Mouse (Mus musculus): ENCODE measurements at regions not wholly inside any gene's neighbourhood (a gene's known extent, or its start where the extent isn't known, plus 50 kb on each side); places are given as distances from the start of the nearest gene placed in this dataset.

DNA sequence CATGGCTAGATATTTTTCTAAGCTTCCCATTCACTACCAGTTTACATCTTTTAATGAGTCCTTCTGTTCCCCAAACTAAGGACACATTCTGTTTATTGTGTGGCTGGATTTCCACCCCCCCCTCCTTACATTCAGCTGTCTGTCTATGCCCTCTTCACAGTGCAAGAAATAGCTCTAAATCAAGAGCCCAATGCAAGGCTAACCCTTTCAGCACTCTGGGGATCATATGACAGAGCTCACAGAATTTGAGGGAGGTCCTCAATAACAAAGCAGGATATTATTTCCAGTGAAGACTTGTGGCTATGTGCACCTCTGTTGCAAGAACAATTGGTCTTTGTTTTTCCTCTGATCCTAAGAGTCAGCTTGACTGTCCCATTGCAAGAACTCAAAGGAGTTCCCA lies 874.1 kb upstream of the Gje1 start:
- DNase-seq (ENCODE audit: extremely low spot score, low spot score) = peak; percentile 15

DNA sequence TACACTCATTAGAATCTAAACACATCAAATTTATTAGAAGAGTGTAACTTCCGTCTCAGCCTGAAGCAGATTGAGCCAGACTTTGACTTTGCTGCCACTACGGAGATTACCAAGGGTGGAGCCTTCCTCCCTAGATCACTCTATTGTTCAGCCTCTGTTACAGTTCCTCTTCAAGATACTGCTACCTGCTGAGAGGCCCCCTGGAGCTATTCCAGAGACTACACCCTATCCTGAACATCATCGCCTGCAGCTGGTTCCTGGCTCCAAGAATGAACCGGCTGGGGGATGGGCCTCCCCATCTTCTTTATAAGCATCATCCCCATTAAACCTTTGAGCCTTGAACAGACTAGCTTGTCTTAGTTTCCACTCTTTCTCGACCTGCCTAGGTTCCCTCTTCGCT lies 868.1 kb upstream of the Gje1 start:
- no peak for DNase-seq (ENCODE audit: extremely low spot score, low spot score)

DNA sequence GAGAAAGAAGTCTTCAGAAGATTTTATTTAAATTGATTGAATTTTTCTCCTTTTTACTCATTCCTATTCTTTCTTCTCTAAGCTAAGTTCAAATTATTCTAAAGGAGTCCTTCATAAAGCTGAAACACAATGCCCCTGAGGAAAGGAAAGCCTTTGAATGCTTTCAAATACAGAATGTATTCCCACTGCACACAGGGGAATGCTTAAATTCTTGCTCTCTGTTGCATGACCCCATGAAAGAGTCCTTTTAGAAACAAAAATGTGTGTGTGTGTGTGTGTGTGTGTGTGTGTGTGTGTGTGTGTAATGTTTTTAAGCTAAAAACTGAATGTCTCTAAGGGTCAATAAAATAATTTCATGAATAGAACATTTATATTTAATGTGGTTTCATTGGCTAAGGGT lies 846.1 kb upstream of the Gje1 start:
- no peak for DNase-seq (ENCODE audit: extremely low spot score, low spot score)

DNA sequence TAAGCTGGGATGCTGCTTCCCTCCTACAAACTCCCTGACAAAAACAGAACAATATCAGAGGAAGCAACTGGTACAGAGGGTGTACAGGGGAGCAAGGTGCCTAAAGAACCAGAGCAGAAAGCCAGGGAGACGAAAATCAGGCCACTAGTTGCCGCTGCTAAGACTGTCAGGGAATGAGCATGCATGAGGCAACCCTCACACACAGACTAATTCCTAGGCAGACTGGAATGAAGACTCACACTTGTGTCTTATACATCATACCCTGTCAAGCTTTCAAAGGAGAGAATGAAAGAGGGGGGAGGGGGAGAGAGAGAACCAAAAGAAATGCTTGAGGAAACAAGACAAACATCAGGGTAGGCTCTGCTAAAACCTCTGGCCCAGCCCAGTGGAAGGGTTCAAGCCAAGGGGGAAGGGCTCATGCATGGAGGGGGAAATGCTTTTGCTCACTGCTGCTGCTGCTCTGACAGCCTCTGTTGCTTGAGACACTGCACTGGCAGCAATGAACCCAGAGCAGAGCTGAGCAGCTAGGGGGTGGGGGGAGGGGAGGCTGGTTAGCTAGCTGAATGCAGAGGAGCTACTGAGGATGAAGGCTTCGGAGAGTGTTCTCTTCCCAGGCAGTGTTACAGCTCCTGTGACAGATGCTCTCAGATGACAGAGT lies 835.5 kb upstream of the Gje1 start:
- DNase-seq (ENCODE audit: extremely low spot score, low spot score) = peak; percentile 21

DNA sequence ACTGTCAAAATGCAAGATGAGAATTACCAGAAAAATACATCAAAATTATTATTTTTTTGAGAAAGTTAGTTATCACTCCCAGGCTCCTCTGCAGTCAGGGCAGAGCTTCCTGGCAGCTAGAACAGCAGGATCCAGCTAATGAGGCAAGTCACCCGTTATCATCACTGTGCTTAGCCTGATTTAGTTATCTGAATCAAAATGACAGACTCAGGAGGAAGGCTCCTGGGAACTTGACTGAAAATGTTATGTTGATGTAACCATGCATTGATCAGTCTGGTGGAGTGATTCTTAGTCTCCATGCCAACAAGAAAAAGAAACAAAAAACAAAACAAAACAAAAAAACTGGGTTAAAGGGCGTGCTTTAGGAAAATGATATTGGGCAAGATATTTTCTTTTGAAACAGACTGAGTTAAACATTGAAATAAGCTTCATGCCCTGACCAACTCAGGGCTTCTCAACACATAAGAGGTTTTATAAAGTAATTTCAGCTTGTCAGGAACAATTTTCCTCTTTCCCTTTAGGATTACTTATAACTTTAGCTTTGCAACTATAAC lies 823.9 kb upstream of the Gje1 start:
- no peak for DNase-seq (ENCODE audit: extremely low spot score, low spot score)

DNA sequence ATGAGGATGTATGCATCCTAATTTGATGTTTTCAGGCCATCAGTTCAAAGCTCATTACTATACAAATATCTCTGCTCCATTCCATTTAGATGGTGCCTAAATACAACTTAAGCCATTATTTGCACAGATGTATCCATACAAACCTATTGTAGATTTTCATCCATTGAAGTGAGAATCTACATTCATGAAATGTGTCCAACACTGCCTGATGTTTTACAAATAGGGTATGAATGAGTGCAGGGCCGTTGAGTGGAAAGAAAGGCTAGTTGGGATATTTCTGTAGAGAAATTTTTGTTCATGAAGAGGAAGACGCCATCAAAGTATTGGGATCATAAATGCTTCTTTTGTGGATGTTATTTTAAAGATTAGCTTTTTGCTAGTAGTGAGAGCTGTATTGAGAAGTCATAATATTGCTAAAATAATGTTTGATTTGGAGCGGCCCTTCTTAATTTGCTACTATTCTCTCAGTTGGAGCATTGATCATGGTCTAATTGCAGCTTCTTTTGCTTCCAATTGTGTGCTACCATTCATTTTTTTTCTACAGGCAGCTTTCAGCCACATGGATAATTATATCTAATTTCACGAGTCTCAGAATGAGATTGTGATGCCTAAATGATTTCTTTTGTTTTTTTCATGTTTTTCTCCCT lies 822.9 kb upstream of the Gje1 start:
- DNase-seq (ENCODE audit: extremely low spot score, low spot score) = no peak

DNA sequence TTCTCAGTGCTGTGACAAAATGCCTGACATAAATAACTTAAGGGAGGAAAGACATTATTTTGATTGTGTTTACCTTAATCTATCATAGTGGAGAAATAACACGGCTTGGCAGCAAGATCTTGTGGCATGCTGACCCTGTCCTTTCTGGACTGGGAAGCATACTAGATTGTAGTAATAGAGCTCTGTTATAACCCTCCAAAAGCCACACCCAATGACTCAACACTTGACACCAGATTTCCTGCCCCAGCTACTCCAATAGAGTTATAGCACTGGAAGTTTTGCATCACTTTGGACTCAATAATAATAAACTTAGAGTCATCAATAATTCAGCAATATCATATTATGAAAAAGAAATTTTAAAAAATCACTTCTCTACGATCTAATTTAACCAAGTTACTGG lies 818.0 kb upstream of the Gje1 start:
- DNase-seq (ENCODE audit: extremely low spot score, low spot score) = no peak

DNA sequence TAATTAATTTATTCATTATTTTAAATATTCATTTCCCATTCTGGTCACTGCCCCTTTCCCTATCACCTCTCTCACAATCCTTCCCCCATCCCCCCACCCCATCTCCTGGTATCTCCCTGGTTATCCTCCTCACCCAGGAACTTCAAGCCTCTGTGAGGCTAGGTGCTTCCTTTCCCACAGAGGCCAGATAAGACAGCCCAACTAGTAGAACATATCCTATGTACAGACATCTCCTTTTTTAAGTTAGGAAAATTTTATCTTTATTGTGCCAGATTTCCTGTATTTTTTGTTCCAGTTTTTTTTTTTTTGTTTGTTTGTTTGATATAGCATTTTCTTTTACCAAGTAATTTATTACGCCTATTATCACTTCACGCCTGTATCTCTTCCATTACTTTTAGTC lies 769.4 kb upstream of the Gje1 start:
- no peak for DNase-seq (ENCODE audit: extremely low spot score, low spot score)

DNA sequence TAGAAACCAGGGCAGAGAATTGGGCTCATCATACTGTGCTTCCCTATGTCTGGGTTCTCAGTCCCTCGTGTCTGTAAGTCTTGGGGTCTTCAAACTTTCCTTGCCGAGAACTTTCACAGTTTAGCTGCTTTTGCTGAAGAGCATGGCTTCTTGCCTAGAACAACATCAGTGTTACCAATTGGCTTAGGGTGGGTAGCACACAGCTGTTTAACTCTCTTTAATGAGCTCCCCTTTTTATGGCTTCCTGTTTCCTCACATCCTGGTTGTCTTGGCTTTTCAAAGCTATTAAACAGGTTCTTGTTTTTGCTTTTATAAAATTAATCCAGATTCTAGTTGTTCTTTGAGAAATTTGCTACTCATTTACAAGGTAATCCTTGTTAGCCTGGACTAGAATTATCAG lies 725.3 kb upstream of the Gje1 start:
- no peak for DNase-seq (ENCODE audit: extremely low spot score, low spot score)

DNA sequence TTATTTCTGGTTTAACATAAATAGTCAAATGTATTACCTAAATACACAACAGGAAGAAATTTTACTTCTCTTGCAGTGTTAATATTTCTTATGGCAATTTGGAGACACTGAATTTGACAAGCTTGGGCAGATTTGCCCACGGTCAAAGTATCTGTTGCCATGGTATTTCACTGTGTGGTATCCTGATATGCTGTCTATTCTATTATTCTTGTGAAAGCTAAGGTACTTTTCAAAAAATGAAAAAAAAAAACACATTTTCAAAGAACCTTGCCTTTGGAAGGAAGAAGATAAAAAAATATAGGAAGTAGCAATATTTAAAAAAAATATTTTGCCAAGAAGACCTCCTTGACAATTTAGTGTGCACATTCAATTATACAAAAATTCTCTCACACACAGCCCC lies 723.2 kb upstream of the Gje1 start:
- no peak for DNase-seq (ENCODE audit: extremely low spot score, low spot score)

DNA sequence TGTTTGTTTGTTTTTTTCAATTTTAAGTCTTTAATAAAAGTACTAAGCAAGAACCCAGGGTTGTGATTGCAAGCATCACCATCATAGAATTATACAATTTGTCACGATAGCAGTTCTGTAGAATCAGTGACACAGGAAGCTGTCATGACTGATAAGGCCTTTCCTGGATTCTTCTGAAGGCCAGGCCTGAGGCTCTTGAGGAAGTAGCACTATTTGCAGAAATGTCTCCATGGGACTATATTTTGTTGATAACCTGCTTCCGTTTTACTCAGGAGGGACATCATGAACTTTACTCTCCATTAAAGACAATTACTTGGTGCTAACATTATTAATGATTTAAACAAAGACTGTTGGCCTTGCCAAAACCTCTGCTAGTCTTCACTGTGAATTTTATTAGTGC lies 708.7 kb upstream of the Gje1 start:
- DNase-seq (ENCODE audit: extremely low spot score, low spot score) = no peak

DNA sequence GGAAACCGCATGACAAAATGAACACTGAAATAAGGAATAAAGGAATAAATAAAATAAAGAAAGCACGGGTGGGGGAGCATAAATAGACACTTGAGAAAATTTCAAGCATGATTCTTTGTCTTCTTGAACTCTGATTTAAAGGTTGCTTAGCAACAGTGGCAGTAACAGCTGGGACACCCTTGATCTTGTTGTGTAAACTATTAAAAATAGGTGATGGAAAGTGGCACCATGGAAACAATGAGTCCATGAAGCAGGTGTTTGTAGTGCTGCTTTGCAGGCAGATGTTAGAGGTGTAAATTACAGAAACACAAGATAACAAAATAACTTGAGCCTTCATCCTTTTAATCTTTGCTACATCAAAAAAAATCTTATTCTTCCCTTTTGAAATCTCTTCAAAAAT lies 688.2 kb upstream of the Gje1 start:
- no peak for DNase-seq (ENCODE audit: extremely low spot score, low spot score)

DNA sequence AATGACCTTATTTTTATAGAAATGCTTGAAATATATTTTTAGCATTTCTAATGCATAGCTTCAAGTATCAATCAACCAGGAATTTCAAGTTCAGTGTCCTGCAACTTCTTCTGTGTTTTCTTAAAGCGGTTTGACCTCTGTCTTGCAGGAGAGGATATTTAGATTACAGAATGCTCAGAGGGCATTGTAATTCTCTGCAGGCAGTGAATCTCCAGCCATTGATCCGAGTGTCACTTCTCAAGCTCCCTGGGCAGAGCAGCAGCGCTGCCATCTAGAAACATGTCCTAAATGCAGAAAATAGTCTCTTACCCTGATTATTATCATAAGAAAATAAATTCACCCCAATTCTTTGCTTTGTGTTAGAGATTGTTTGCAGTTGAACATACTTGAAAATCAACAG lies 687.7 kb upstream of the Gje1 start:
- DNase-seq (ENCODE audit: extremely low spot score, low spot score) = no peak

DNA sequence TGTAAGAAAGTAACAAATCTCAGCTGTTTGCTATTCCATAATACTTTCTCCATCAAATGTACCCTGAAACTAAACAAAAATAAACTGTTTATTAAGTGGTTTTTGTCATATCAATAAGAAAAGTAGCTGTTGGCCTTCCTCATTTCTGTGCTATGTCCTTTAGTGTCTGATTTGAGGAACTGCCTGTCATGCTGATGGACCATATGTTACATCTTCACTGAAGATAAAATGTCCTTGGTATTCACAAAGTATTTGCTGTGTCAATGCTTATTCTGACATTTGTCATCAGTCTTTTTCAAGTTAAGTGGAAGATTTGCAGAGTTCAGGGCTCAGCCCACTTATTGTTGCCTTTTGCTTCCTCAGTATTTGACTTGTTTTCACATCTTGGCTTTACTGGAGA lies 682.0 kb upstream of the Gje1 start:
- no peak for DNase-seq (ENCODE audit: extremely low spot score, low spot score)

DNA sequence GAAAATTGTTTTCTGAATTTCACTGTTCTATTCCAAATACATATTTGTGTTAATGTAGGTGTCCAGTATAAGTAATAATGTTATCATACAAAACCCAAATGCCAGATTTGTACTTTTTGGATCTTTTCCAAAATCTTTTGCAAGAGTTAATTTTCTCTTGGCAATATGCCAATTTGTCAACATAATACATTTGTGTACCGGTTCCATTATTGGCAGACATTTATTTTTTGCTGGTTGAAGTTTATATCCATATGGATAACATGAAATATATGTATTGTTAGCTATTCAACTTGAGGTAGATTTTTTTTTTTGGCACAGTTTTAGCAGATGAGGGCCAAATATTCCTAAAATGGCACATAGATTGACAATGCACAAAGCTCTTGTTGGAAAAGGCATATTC lies 679.1 kb upstream of the Gje1 start:
- DNase-seq (ENCODE audit: extremely low spot score, low spot score) = no peak

DNA sequence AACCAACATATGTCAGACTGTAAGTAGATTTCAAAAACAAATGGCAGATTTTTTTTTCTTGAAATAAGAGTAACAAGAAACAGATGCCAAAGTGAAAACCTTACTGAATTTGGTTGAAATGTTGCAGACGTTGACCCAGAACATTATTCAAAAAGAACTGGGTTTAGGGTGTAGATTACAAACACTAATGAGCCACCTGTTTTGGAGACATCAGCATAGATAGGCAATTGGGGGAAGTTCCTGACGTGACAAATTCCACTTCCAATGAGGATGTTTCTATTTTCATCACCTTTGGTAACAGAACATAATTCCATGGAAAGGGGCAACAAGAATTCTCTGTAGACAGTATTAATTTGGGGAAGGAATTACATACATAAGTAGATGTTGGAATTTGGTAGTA lies 677.3 kb upstream of the Gje1 start:
- DNase-seq (ENCODE audit: extremely low spot score, low spot score) = no peak

DNA sequence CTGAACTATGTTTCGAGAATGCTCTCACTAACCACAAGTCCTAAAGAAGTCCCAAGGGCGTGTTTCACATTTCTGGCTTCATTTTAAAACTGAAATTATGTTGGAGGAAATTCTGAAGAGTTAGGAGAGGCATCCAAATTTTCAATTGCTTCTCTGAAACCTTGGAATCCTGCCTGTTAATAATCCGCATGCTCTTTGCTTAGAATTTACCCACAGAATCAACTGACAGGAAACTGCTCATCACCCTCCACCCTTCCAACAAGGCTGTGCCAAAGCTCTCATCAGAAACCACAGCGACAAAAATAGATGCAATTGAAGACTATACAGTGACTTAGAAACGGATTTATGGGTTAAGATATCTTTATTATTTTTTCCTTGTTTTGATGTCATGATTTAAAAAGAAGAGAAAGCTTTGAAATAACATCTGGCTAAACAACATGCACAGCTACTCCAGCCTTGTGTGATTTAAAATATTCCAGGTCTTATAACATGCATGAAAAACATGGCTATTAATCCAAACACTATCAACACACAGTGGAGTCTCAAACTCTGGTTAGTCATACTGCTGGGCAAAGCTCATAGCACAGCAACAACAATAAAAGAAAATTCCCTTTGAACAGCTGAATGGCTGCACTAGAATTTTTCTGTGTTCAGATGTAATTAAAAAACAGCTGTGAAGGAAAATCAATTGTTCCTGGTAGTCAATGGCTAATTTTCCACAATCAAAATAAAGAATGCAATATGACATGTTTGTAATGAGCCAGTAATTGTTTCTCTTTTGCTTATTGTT lies 674.2 kb upstream of the Gje1 start:
- DNase-seq (ENCODE audit: extremely low spot score, low spot score) = no peak

DNA sequence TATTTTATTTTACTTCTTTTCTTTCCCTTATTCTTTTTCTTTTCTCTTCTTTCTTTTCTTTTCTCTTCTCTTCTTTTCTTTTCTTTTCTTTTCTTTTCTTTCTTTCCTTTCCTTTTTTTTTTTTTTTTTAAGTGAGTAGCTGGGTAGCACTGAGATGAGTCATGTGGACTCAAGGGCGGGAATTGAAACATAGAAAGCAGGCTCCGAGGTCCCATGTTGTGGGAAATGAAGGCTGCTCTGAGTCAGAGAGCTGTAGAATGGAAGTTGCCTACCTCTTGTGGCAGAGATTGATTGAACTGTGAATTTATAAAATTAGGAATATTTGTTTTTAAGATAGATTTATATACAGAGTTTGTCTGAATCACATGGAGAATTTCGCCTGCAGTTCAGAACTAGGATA lies 655.6 kb upstream of the Gje1 start:
- no peak for DNase-seq (ENCODE audit: extremely low spot score, low spot score)

Measured in neural tube, embryonic 10.5 days (tissue).